ENCODE assay signal across 9 mouse cellular contexts in the genomic region with DNA sequence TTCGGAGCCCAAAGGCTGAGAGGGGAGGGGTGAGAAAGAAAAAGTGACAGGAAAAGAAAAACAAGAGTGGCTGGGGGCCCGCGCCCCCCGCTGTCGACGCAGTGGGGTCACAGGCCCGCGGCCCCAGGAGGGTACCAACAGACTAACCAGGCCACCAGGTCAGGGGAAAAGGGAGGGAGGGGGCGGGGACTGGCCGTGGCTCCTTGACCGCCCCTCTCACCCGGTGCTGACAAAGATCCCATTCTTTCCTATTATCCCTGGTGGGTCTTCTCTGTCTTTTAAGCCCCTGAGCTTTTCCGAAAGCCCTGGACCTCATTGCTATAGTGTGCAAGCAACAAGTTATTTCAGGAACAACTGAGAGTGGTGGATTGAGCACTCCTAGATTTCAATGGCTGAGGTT. TPM values are rescaled to one million over a fixed set of nuclear protein-coding genes. Genes with fewer than 3 reads are reported as not detected.
DNase-seq lines count a peak whose midpoint lies in the region; ATAC-seq lines count a peak whose summit lies in the region.
"Had no signal": no experiment of that assay in that cellular context is flagged by ENCODE, and none has a peak within 500 bp of the region (broad histone marks: within the 10 kb centered on the region; RNA-seq: fewer than 3 reads in every experiment).

No protein-coding gene starts in this region.

- H3K9ac ChIP-seq in heart, embryonic 15.5 days = 0 out of 2 replicates have a peak overlapping the region, but pooled peaks have one; percentile 38
- no peak overlapping the region for H3K9ac ChIP-seq in hindbrain, embryonic 11.5 days (ENCODE audit: low read depth, low read length)

- H3K27me3 ChIP-seq in heart, embryonic 15.5 days = peaks cover 6% of the 10 kb centered on the region; the same call in 1 of the 2 replicates
- peaks cover 4% of the 10 kb centered on the region for H3K27me3 ChIP-seq in hindbrain, embryonic 11.5 days (ENCODE audit: control insufficient read depth, insufficient read depth, low read length)
- H3K27me3 ChIP-seq in midbrain, embryonic 10.5 days (ENCODE audit: low read depth, poor library complexity, severe bottlenecking) = peaks cover 33% of the 10 kb centered on the region

- WGBS in heart, embryonic 15.5 days = 11% methylated on average over 13 of the region's 13 CpGs
- 22% methylated on average over 13 of the region's 13 CpGs for WGBS in hindbrain, embryonic 11.5 days
- 30% methylated on average over 13 of the region's 13 CpGs for WGBS in midbrain, embryonic 10.5 days

- ATAC-seq in heart, embryonic 15.5 days (replicated peaks; ENCODE audit: insufficient number of reproducible peaks, insufficient read depth, low FRiP score, low read depth) = 0 out of 2 replicates have a peak, but pooled peaks have one; percentile 39
- peak; percentile 77 for ATAC-seq in hindbrain, embryonic 11.5 days (ENCODE audit: low FRiP score)
- no peak for ATAC-seq in activated CD4-positive, CD25-positive, alpha-beta regulatory T cell, adult 4 months
- ATAC-seq: CD4-positive, CD25-positive, alpha-beta regulatory T cell, adult 4 months had no signal

- H3K4me3 ChIP-seq in heart, embryonic 15.5 days = peak overlapping the region; percentile 55
- H3K4me3 ChIP-seq in hindbrain, embryonic 11.5 days (ENCODE audit: low read depth, low read length) = peak overlapping the region; percentile 36
- peak overlapping the region; percentile 54 for H3K4me3 ChIP-seq in midbrain, embryonic 10.5 days

- H3K9me3 ChIP-seq in heart, embryonic 15.5 days (replicated peaks) = no peaks in the 10 kb centered on the region
- no peaks in the 10 kb centered on the region for H3K9me3 ChIP-seq in hindbrain, embryonic 11.5 days (ENCODE audit: control insufficient read depth, low read length)
- no peaks in the 10 kb centered on the region for H3K9me3 ChIP-seq in midbrain, embryonic 10.5 days (replicated peaks)

- no peaks in the 10 kb centered on the region for H3K4me1 ChIP-seq in heart, embryonic 15.5 days (replicated peaks)
- no peaks in the 10 kb centered on the region for H3K4me1 ChIP-seq in hindbrain, embryonic 11.5 days (replicated peaks; ENCODE audit: control insufficient read depth, insufficient read depth, low read length)
- peaks cover 17% of the 10 kb centered on the region; the same call in 1 of the 2 replicates for H3K4me1 ChIP-seq in midbrain, embryonic 10.5 days

- H3K4me2 ChIP-seq in heart, embryonic 15.5 days = peak overlapping the region; percentile 81
- H3K4me2 ChIP-seq in hindbrain, embryonic 11.5 days (replicated peaks; ENCODE audit: low read depth, low read length) = peak overlapping the region; percentile 60

- DNase-seq in heart, postnatal 25 days (ENCODE audit: low spot score) = no peak
- DNase-seq in R1 (ENCODE audit: low read depth, low spot score) = peak; percentile 16
- no peak for DNase-seq in hindbrain, embryonic 11.5 days (ENCODE audit: low spot score)
- no peak for DNase-seq in midbrain, embryonic 10.5 days (ENCODE audit: low spot score)
- no peak for DNase-seq in frontal cortex, postnatal 14 days (ENCODE audit: low spot score in 2 of 2)
- DNase-seq in gastrocnemius, postnatal 10 days = no peak

- intact Hi-C loops in heart, postnatal 25 days (cut with DNase I) = loop anchor here (10.0 kb wide), 1 partner anchor 279 kb away; no protein-coding TSS in a partner anchor

- no peak overlapping the region for H3K27ac ChIP-seq in heart, embryonic 15.5 days
- H3K27ac ChIP-seq in hindbrain, embryonic 11.5 days (ENCODE audit: low read depth, low read length) = no peak overlapping the region
- H3K27ac ChIP-seq in midbrain, embryonic 10.5 days (replicated peaks) = peak overlapping the region; percentile 83

- H3K36me3 ChIP-seq in heart, embryonic 15.5 days = no peaks in the 10 kb centered on the region
- H3K36me3 ChIP-seq in hindbrain, embryonic 11.5 days (ENCODE audit: control insufficient read depth, insufficient read depth, low read length) = no peaks in the 10 kb centered on the region
- H3K36me3 ChIP-seq in midbrain, embryonic 10.5 days = no peaks in the 10 kb centered on the region

RNA-seq across cellular contexts. Expression of gene Fndc3c1, which starts 0.5 kb away (rescaled TPM):
- 0.71 and 1.1 TPM in 2 replicates for polyA plus RNA-seq in heart, embryonic 15.5 days (2015; fragmentation: Nextera tagmentation; extraction: Ambion mirVana)
- total RNA-seq in heart, postnatal 25 days (2021) = under 1 TPM in 1 of 2 experiments, not detected in 1; 0.21 TPM
- polyA plus RNA-seq in hindbrain, embryonic 11.5 days (2014; fragmentation: Nextera tagmentation; extraction: Ambion mirVana) = 24.1 and 29.5 TPM in 2 replicates
- 57.6 and 72.5 TPM in 2 replicates for polyA plus RNA-seq in midbrain, embryonic 10.5 days (2016; fragmentation: Nextera tagmentation; extraction: Ambion mirVana)
- polyA plus RNA-seq in activated CD4-positive, CD25-positive, alpha-beta regulatory T cell, adult 4 months (2017; shearing (Covaris generic)) = not detected
- 10 to 100 TPM; 21.8 to 44.6 TPM for total RNA-seq in gastrocnemius, postnatal 10 days (2021)
- polyA plus RNA-seq: CD4-positive, CD25-positive, alpha-beta regulatory T cell, adult 4 months had no signal

Comparison
In these comparisons a context has a peak if more than half of its experiments do, and no peak if none do; other contexts are left out.
1. RNA of gene Fndc3c1, which starts 0.5 kb away (polyA plus RNA-seq): 57.6 to 72.5 TPM in midbrain, embryonic 10.5 days and 24.1 to 29.5 TPM in hindbrain, embryonic 11.5 days; 0.71 to 1.1 TPM in heart, embryonic 15.5 days and not detected in activated CD4-positive, CD25-positive, alpha-beta regulatory T cell, adult 4 months; every median in the first group is over 10 times any median in the second.
2. Peak in every context shown above with its lines, with median percentiles within 50 percentile points of each other: H3K4me3 ChIP-seq.